Mouse (Mus musculus) spleen, adult 12 weeks (tissue): ENCODE measurements around the gene Ccdc142.

Experiments used
- DNase-seq: peaks from one replicate; pipeline ENCODE4 v3.0.0; 2022; ENCODE audit warnings: low spot score

Ccdc142 gene

GRCm38 (mm10) chr6:83141636-83142035, 40.2 kb downstream of the Ccdc142 start:
- no peak for DNase-seq

- no peak for DNase-seq
Measured at GRCm38 (mm10) chr6:83142211-83142731, 40.9 kb downstream of the Ccdc142 start.

GRCm38 (mm10) chr6:83142886-83143285, 41.5 kb downstream of the Ccdc142 start:
- DNase-seq: no peak

GRCm38 (mm10) chr6:83145209-83145608, 43.8 kb downstream of the Ccdc142 start:
- no peak for DNase-seq

GRCm38 (mm10) chr6:83145805-83146204, 44.4 kb downstream of the Ccdc142 start:
- no peak for DNase-seq

GRCm38 (mm10) chr6:83147280-83147679, 45.9 kb downstream of the Ccdc142 start:
- no peak for DNase-seq

- DNase-seq: no peak
Measured at GRCm38 (mm10) chr6:83151721-83152120, 50.3 kb downstream of the Ccdc142 start.

- no peak for DNase-seq
Measured at GRCm38 (mm10) chr6:83153038-83153437, 51.6 kb downstream of the Ccdc142 start.

- no peak for DNase-seq
Measured at GRCm38 (mm10) chr6:83153485-83153884, 52.1 kb downstream of the Ccdc142 start.

- no peak for DNase-seq
Measured at GRCm38 (mm10) chr6:83155552-83156238, 54.3 kb downstream of the Ccdc142 start.

GRCm38 (mm10) chr6:83156259-83156684, 54.9 kb downstream of the Ccdc142 start, which contains the start of the genes Wdr54 and 1700003E16Rik:
Gene Wdr54, minus strand, starts transcription at chr6:83156397.
Gene 1700003E16Rik, plus strand, starts transcription at chr6:83156404.
- DNase-seq: no peak
